Comparison of ENCODE assay signal across 14 mouse cellular contexts in genomic region chr13:94806315-94807179, GRCm38 (mm10). TPM values are rescaled to one million over a fixed set of nuclear protein-coding genes. Genes with fewer than 3 reads are reported as not detected.
DNase-seq lines count a peak whose midpoint lies in the region; ATAC-seq and TF ChIP-seq lines count a peak whose summit lies in the region.
"Had no signal": no experiment of that assay in that cellular context is flagged by ENCODE, and none has a peak within 500 bp of the region (broad histone marks: within the 10 kb centered on the region; RNA-seq: fewer than 3 reads in every experiment).

No protein-coding gene starts in this region.

- peak; percentile 90 for DNase-seq in heart, embryonic 10.5 days (ENCODE audit: low spot score)
- DNase-seq in heart, postnatal 14 days = no peak
- peak; percentile 4 for DNase-seq in 3134 (ENCODE audit: extremely low read depth, insufficient read length, low spot score)
- peak; percentile 27 for DNase-seq in forelimb bud, embryonic 11.5 days (ENCODE audit: low read depth, low spot score)
- no peak for DNase-seq in liver, embryonic 14.5 days (ENCODE audit: low read depth in 3 of 3, low spot score in 3 of 3)
- no peak for DNase-seq in cerebellum, adult 11-12 months
- no peak for DNase-seq in B cell, adult 2 months
- DNase-seq: cerebellum, adult 9-11 months; gastrocnemius, postnatal 14 days; kidney, adult 18-20 months; midbrain, embryonic 14.5 days; thymus, adult 18-20 months had no signal

- peak overlapping the region; percentile 52; the same call in 1 of the 2 replicates for H3K27ac ChIP-seq in heart, embryonic 10.5 days
- no peak overlapping the region for H3K27ac ChIP-seq in liver, embryonic 14.5 days
- H3K27ac ChIP-seq: limb, embryonic 15.5 days had no signal

- intact Hi-C loops in heart, postnatal 14 days (cut with DNase I) = no loop called here

- H3K4me2 ChIP-seq in liver, embryonic 14.5 days (ENCODE audit: low read depth) = no peak overlapping the region; the same call in 1 of the 2 replicates
- H3K4me2 ChIP-seq: limb, embryonic 15.5 days had no signal

- no peaks in the 10 kb centered on the region for H3K9me3 ChIP-seq in heart, embryonic 10.5 days
- no peaks in the 10 kb centered on the region for H3K9me3 ChIP-seq in liver, embryonic 14.5 days (ENCODE audit: control insufficient read depth, low read length)
- H3K9me3 ChIP-seq: limb, embryonic 15.5 days had no signal

- TF ChIP-seq EP300 in liver, embryonic 14.5 days (IDR thresholded peaks at IDR 0.05; ENCODE audit: low read depth) = no peak

- WGBS in heart, embryonic 10.5 days = 10% methylated on average over 9 of the region's 9 CpGs
- WGBS in liver, embryonic 14.5 days (ENCODE audit: insufficient replicate concordance) = 16% methylated on average over 9 of the region's 9 CpGs

- no peak overlapping the region for H3K9ac ChIP-seq in liver, embryonic 14.5 days (replicated peaks)
- H3K9ac ChIP-seq: limb, embryonic 15.5 days had no signal

- H3K36me3 ChIP-seq in heart, embryonic 10.5 days = 0 out of 2 replicates have a peak, but pooled peaks cover 2% of the 10 kb centered on the region
- no peaks in the 10 kb centered on the region for H3K36me3 ChIP-seq in liver, embryonic 14.5 days (replicated peaks; ENCODE audit: control insufficient read depth, insufficient read depth, low read depth)
- H3K36me3 ChIP-seq: limb, embryonic 15.5 days had no signal

- ATAC-seq in liver, embryonic 14.5 days (ENCODE audit: insufficient read depth) = 0 out of 2 replicates have a peak, but pooled peaks have one; percentile 33
- no peak for ATAC-seq in erythroblast, adult 5-6 weeks (replicated peaks; ENCODE audit: low FRiP score, poor library complexity, severe bottlenecking)

- no peak for TF ChIP-seq CTCF in liver, embryonic 14.5 days (IDR thresholded peaks at IDR 0.05; ENCODE audit: low read depth)

- no peaks in the 10 kb centered on the region for H3K27me3 ChIP-seq in heart, embryonic 10.5 days (ENCODE audit: insufficient read depth, poor library complexity, severe bottlenecking)
- H3K27me3 ChIP-seq in liver, embryonic 14.5 days (ENCODE audit: control insufficient read depth, insufficient read depth, low read length) = no peaks in the 10 kb centered on the region
- H3K27me3 ChIP-seq: limb, embryonic 15.5 days had no signal

- H3K4me3 ChIP-seq in heart, embryonic 10.5 days = peak overlapping the region; percentile 43
- no peak overlapping the region for H3K4me3 ChIP-seq in liver, embryonic 14.5 days (ENCODE audit: insufficient read depth in 1 of 2, low read depth in 2 of 2, low read length in 2 of 2)
- H3K4me3 ChIP-seq: limb, embryonic 15.5 days had no signal

- H3K4me1 ChIP-seq in heart, embryonic 10.5 days = peaks cover 40% of the 10 kb centered on the region
- H3K4me1 ChIP-seq in liver, embryonic 14.5 days (replicated peaks; ENCODE audit: control insufficient read depth in 2 of 2, insufficient read depth in 2 of 2, low read length in 1 of 2) = peaks cover 0 to 9% of the 10 kb centered on the region in 2 experiments; a peak in 2 of 4 replicates

RNA-seq across cellular contexts. Expression of gene Tbca, which starts 17.8 kb away (rescaled TPM):
- 222 and 226 TPM in 2 replicates for polyA plus RNA-seq in heart, embryonic 10.5 days (2016; fragmentation: Nextera tagmentation; extraction: Ambion mirVana)
- 100 to 1,000 TPM; 126 to 136 TPM for total RNA-seq in heart, postnatal 14 days (2021)
- polyA plus RNA-seq in liver, embryonic 14.5 days (2012; rRNA removed) = 38.9 and 152 TPM in 2 replicates
- polyA plus RNA-seq in liver, embryonic 14.5 days (2014; fragmentation: Nextera tagmentation; extraction: Ambion mirVana) = 115 and 123 TPM in 2 replicates
- total RNA-seq in erythroblast, adult 5-6 weeks (2015; ENCODE audit: low replicate concordance) = 39.3 and 71.9 TPM in 2 replicates
- 42.2 and 47.5 TPM in 2 replicates for total RNA-seq in erythroblast, adult 5-6 weeks (2017; ENCODE audit: low replicate concordance)

Comparison
In these comparisons a context has a peak if more than half of its experiments do, and no peak if none do; other contexts are left out.
1. DNase-seq: peak in heart, embryonic 10.5 days (single experiment), 3134 (single experiment) and forelimb bud, embryonic 11.5 days (single experiment); none in heart, postnatal 14 days (0 of 2), liver, embryonic 14.5 days (0 of 3), cerebellum, adult 11-12 months (single experiment) and B cell, adult 2 months (0 of 2).